Mouse (Mus musculus) urinary bladder, postnatal 25 days (tissue): ENCODE results near the gene Lrch4.
"Not testable (repeated sequence)": the region's sequence is repeated elsewhere in the genome, so short reads cannot be mapped to it uniquely, and the experiment has no call there.

Experiments
- DNase-seq: peaks from one replicate; pipeline ENCODE4 v3.0.0; 2022; ENCODE audit warnings: low spot score

Lrch4 gene

GRCm38 (mm10) chr5:137613076-137613475 is 15.8 kb upstream of the Lrch4 start:
- no peak for DNase-seq

- peak; percentile 59 for DNase-seq
Observed at GRCm38 (mm10) chr5:137613550-137613949, 15.4 kb upstream of the Lrch4 start, which contains the start of gene Pcolce. Pcolce (minus strand) TSS chr5:137613784.

GRCm38 (mm10) chr5:137614921-137615320 is 14.0 kb upstream of the Lrch4 start:
- DNase-seq, result not testable (repeated sequence)

- DNase-seq, result no peak
Observed at GRCm38 (mm10) chr5:137615347-137615746, 13.6 kb upstream of the Lrch4 start.

- DNase-seq, result no peak
Observed at GRCm38 (mm10) chr5:137623937-137624530, 4.9 kb upstream of the Lrch4 start.

- no peak for DNase-seq
Observed at GRCm38 (mm10) chr5:137627991-137628390, 930 bp upstream of the Lrch4 start.

GRCm38 (mm10) chr5:137629306-137629721 is 393 bp downstream of the Lrch4 start:
- peak; percentile 53 for DNase-seq

GRCm38 (mm10) chr5:137629906-137630545 is 1.1 kb downstream of the Lrch4 start:
- peak; percentile 22 for DNase-seq

- DNase-seq, result peak; percentile 21
Observed at GRCm38 (mm10) chr5:137630602-137631001, 1.7 kb downstream of the Lrch4 start.

- no peak for DNase-seq
Observed at GRCm38 (mm10) chr5:137631171-137631570, 2.2 kb downstream of the Lrch4 start.

GRCm38 (mm10) chr5:137631591-137631990 is 2.7 kb downstream of the Lrch4 start:
- no peak for DNase-seq

- DNase-seq, result no peak
Observed at GRCm38 (mm10) chr5:137633397-137634084, 4.6 kb downstream of the Lrch4 start.

GRCm38 (mm10) chr5:137639472-137639871 is 10.6 kb downstream of the Lrch4 start:
- no peak for DNase-seq

- DNase-seq, result peak; percentile 36
Observed at GRCm38 (mm10) chr5:137641054-137641453, 12.1 kb downstream of the Lrch4 start, which contains the start of gene Sap25. Sap25 (plus strand) TSS chr5:137641334.

GRCm38 (mm10) chr5:137642886-137643285 is 14.0 kb downstream of the Lrch4 start:
- no peak for DNase-seq

- DNase-seq, result no peak
Observed at GRCm38 (mm10) chr5:137644484-137644883, 15.6 kb downstream of the Lrch4 start.

GRCm38 (mm10) chr5:137645091-137645651 is 16.2 kb downstream of the Lrch4 start:
- DNase-seq, result no peak

GRCm38 (mm10) chr5:137645652-137646091 is 16.8 kb downstream of the Lrch4 start, which contains the start of gene Irs3:
Irs3 (minus strand) TSS chr5:137645714.
- DNase-seq, result no peak

- DNase-seq, result no peak
Observed at GRCm38 (mm10) chr5:137647827-137648601, 19.1 kb downstream of the Lrch4 start.

- DNase-seq, result no peak
Observed at GRCm38 (mm10) chr5:137649251-137649650, 20.3 kb downstream of the Lrch4 start.

- DNase-seq, result no peak
Observed at GRCm38 (mm10) chr5:137649669-137650571, 21.0 kb downstream of the Lrch4 start.
